Mouse (Mus musculus) ES-E14 (cell line): ENCODE measurements around the gene Zfp57.

Experiments
- HCFC1 ChIP-seq: IDR thresholded peaks from 2 replicates; pipeline ENCODE4 v1.6.1; 2012; ENCODE audit warnings: low read length, inconsistent platforms, borderline replicate concordance; ENCODE audit not compliant: insufficient read depth
- MAFK ChIP-seq: IDR thresholded peaks from 2 replicates; pipeline ENCODE4 v1.6.1; 2014; ENCODE audit warnings: mild to moderate bottlenecking, low read depth, low read length, inconsistent platforms; ENCODE audit not compliant: insufficient read depth

DNA sequence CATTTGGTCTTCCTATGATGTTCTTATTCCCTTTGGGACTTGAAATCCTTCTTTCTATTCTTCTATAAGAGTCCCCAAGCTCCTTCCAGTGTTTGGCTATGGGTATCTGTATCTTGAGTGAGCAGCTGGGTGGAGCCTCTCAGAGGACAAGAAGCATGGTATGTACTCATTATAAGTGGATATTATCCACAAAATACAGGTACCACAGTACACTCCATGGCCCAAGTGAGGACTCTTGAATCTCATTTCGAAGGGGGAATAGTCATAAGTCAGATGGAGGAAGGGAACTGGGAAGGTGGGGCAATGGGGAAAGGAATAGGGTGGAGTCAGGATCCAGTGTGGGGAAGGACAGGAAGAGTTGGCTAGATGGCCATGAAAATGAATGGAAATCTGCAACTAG is 47.9 kb upstream of the Zfp57 start:
- TF ChIP-seq HCFC1 (no peak), MAFK (no peak)
